Mouse (Mus musculus) CH12F3 (cell line): ENCODE measurements at regions not wholly inside any gene's neighbourhood (a gene's known extent, or its start where the extent isn't known, plus 50 kb on each side); places are given as distances from the start of the nearest gene placed in this dataset.

Experiments
- in situ Hi-C: fragments of 300-500 bp; cut with MboI; formaldehyde crosslinking; loops from 2 replicates; pipeline ENCODE4 v1.14.3; 2020; ENCODE audit warnings: low sequenced_read_pairs

DNA sequence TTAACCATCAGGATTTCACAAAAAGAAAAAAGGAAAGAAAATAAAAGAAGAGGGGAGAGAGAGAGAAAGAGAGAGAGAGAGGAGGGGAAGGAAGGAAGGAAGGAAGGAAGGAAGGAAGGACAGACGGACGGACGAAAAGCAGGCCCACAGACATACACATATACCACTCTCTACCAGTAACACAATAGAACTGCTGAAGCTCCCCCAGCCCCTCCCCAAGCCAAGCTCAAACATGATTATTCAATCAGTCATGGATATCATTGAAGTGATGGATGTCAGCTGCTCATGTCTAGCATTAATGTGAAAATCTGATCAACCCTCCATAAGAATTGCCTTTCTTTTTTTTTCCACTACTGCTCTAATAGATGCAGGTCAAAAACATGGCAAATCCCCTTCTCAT, 161.2 kb downstream of the Mreg start:
- in situ Hi-C loops = no loop called here

DNA sequence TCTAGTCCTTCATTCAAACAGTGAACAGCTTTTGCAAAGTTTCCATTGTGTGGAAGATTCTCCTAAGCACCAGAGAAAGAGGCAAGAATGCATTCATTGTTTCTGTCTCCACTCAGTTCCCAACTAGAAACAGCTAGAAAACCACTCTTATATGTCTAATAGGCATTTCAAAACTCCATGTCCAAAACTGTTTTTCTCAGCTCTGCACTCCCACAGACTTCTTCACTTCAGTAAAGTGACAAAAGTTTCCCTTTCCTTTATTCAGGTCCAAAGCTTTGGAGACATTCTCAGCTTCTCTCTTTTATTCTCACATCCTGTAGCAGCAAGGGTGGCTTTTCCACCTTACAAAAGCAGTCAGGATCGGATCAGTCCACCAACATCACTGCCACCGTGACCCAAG, 166.0 kb downstream of the Mreg start:
- in situ Hi-C loops = no loop called here

GRCm38 (mm10) chr1:72038518-72038917, 173.6 kb downstream of the Mreg start:
- in situ Hi-C loops = no loop called here

GRCm38 (mm10) chr1:72036600-72036999, 175.5 kb downstream of the Mreg start:
- in situ Hi-C loops = no loop called here

DNA sequence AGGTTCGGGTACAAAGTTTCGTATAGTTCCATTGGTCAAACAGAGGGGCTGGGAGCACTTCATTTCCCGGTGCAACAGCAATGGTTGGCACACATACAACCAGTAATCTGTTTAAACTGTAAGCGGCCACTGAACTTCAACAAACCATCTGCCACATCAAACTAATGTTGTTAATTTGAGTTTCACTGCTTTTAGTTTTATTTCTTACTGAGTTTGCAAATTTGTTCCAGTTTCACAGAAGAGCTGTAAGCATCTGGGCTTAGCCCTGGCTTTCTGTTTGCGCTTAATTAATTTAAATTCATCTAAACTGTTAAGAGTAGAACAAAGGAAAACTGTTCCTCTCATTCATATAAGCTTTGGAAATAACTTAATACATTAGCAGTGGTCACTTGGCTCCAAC, 176.0 kb downstream of the Mreg start:
- in situ Hi-C loops = no loop called here

DNA sequence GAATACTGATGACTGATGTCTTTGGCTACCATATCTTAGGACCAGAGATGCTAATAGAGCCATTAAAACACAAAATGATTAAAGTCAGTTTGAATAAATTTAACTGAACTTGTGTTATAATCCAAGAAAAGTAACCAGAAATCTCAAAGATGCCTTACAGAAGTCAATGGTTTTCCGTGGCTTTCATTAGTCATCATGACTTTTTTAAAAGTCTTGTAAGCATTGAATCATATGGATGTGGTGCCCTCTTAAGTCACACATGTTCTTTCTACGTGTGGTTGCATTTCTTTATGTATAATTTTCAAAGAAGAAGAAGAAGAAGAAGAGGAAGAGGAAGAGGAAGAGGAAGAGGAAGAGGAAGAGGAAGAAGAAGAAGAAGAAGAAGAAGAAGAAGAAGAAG, 178.2 kb downstream of the Mreg start:
- in situ Hi-C loops = no loop called here

- in situ Hi-C loops = no loop called here
These were observed 179.9 kb downstream of the Mreg start for GRCm38 (mm10) chr1:72032214-72032613.

DNA sequence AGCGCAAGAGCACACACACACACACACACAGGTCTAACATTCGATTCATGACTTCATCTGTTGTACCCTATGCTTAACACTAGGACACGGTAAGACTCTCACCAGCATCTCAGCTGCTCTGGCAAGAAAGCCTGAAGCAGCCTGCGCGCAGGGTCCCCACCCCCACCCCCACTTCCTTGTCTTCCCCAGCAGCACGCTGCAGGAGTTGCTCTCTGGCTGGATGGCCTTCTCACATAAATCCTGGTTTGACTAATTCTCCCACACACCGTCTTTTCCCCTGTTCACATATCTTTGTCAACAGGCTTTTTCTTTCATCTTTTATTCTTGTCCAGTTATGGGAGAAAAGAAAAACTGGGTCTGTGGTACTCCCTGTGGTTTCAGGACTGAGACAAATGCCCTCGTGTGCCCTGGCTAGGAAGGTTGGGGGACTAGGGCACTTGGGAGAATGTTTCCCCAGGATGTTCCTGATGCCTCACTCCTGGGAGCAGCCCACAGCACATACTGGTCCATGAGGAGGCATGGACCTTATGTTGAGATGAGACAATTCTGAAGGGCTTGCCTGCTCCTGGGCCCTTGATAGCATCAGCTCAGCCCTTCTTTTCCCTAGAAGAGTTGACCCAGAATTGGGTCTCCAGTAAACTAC, 181.2 kb downstream of the Mreg start:
- in situ Hi-C loops = no loop called here

DNA sequence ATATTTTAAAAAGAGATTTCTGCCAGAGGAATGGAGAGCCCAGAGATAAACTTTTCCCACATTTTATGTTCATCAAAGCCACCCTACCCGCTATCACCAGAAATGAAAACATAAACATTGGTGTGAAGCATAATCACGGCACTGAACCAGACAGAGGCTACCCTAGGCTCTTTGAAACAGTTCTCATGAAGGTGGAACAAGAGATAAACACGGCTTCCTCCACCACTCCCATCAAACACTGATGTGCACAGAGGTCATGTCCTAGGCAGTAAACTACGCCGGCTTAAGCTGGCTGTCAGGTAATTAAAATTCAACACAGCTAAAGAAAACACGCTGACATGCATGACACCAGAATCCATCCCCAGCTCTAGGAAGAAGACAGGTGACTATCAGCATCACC, 182.5 kb downstream of the Mreg start:
- in situ Hi-C loops = no loop called here

- in situ Hi-C loops = no loop called here
These were observed 185.2 kb downstream of the Mreg start for GRCm38 (mm10) chr1:72026861-72027260.

GRCm38 (mm10) chr1:72022631-72023030, 189.5 kb downstream of the Mreg start:
- in situ Hi-C loops = no loop called here

GRCm38 (mm10) chr1:72018479-72019222, 193.5 kb downstream of the Mreg start:
- in situ Hi-C loops = no loop called here

- in situ Hi-C loops = no loop called here
These were observed 194.2 kb downstream of the Mreg start for GRCm38 (mm10) chr1:72017814-72018478.

GRCm38 (mm10) chr1:72015471-72015870, 196.6 kb downstream of the Mreg start:
- in situ Hi-C loops = no loop called here

GRCm38 (mm10) chr1:72014580-72014979, 197.5 kb downstream of the Mreg start:
- in situ Hi-C loops = no loop called here

- in situ Hi-C loops = no loop called here
These were observed 198.2 kb downstream of the Mreg start for GRCm38 (mm10) chr1:72013863-72014262.

DNA sequence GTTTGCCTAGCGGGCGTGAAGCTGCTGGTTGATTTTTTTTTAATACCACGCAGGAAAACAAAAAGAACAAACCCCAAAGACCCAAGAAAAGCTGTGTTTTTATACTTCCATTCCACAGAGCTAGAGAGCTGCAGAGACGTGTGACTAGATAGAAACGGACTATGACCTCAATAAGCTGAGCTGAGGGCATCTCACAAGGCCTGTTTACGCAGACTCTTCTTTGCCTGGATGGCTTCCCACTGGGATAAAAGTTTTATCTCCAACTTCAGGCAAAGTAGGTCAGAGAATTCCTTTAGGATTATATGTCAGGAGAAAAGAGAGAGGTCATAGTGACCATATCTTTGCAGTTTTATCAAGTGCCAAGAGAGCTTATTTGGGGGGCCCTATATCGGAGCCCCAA, 199.4 kb downstream of the Mreg start:
- in situ Hi-C loops = no loop called here

- in situ Hi-C loops = no loop called here
These were observed 202.7 kb downstream of the Mreg start for GRCm38 (mm10) chr1:72009270-72009928.

DNA sequence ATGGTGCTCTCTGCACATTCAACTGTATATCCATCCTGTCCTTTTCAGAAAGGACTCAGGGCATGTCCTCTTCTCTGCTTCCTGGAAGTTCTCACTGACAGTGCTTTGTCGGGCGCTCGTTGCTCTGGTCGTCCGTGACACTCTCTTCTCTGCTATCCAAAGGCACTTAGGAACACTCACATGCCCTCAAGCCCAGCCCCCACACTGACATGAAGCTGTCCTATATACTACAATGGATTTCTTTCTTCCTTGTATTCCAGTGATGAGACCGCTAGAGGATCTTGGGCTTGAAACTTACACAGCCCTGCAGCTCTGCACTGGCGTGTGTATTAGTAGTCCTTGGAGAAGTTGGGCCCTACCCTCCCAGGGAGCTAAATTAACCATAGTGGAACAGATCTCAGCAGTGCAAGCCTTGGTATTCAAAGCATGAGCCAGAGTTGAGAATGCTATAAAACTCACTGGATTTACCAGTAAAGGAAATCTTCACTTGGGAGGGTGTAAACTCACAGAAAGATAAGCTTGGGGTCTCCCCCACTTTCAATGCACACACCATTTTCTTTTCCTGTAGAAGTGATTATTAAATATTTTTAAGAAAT, 205.3 kb downstream of the Mreg start:
- in situ Hi-C loops = no loop called here

DNA sequence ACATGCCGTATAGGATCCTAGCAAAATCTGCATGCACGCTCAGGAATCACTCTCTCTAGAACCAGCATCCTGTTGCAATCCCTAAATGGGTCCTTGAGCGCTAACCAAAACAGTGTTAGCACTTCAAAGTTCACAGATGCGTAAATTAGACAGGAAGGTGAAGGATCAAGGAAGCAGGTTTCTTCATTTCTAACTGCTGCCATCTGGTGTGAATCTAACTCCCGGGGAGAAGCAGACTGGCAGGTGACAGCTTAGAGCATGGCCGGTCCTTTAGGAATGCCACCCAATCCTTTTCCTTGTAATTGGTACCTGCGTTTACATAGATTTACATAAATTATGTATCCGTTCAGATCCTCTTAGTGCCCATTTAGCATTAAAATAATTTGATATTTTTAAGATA, 206.2 kb downstream of the Mreg start:
- in situ Hi-C loops = no loop called here

DNA sequence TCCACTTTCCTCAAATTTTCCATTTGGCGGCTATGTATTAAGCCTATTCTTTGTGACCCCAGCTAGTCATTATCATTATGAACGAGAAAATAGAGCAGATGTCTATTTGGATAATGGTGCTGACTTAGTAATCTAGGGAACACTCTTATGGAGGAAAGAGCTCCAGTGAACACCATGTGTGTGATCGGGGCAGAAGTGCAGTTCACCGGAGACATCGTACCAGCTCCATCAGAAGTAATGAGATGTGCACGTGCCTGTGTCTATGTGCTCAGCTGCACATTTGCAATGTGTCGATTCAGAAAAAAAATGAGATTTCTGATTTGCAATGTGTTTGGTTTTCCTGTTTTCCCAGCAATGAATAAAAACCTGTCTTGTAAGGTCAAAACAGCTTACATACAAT, 206.6 kb downstream of the Mreg start:
- in situ Hi-C loops = no loop called here
